Mouse (Mus musculus) stomach, adult 2 months (tissue): Measurements from ENCODE around the gene Srrd. TPM values are rescaled to one million over a fixed set of nuclear protein-coding genes. Genes with fewer than 3 reads are reported as not detected.

Source experiments
- polyA plus RNA-seq: library from polyadenylated mRNA; depleted of rRNA; stranded (reverse); fragments of >200 nt; gene quantifications from 2 replicates; pipeline ENCODE4 v1.2.3, GENCODE M21; 2012; rRNA removed

Srrd gene
- polyA plus RNA-seq = 17.3 and 20.5 TPM in 2 replicates

DNA sequence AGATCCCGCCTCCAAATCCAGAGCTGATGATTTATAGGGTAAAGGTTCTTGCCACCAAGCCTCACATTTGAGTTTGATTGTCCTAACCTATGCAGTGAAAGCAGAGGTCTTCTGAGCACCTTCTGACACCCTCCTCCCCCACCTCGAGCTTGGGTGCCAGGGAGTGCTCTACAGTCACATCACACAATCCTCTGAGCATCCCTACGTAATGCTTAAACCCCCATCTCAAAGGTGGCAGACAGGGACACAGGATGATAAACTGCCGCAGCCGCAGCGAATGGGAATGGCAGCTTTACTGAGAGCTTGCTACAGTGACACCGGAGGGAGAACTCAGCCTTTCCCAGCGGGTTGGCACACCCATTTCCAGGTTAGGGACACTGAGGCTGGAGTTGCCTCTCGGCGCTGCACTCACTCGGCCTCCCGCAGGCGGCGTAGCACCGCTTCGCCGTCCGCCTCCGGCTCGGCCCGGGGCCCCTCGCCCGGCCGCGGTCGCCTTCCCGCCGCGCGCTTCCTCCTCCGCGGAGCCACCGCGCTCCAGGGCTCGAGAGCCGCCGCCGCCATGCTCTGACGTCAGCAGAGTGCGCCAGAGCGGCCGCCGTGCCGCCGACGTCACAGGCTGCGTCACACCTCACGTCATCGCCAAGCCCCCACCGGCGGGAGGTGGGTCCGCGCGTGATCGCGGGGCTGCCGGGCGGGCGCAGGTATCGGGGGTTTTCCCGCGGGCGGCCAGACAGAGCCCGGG, at the start of gene Srrd, which contains the start of gene Hps4:
TSS of gene Srrd (minus strand) at position 578 of the 742 bp plus-strand sequence.
TSS of gene Hps4 (plus strand) at position 621 of the 742 bp plus-strand sequence.

DNA sequence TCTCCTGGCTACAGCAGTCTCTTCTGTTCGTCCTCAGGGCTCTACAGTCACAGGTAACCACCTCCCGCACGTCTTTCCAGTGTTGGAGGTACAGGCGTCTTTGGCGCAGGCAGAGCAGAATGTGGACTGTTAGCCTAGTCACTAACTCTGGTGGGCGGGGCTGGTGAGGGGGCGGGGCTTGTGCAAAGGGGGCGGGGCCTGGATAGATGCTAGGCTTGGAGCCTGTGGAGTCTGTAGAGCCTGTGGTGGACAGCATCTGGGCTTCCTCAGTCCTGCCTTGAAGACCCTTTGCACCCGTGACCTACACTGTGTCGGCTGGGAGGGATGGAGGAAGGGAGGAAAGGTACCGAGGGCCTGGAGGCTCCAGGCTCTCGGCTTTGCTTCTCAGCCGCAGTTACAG, 13.1 kb upstream of the Srrd start, which contains the start of gene Gm6583:
TSS of gene Gm6583 (minus strand) at position 124 of the 400 bp plus-strand sequence.

DNA sequence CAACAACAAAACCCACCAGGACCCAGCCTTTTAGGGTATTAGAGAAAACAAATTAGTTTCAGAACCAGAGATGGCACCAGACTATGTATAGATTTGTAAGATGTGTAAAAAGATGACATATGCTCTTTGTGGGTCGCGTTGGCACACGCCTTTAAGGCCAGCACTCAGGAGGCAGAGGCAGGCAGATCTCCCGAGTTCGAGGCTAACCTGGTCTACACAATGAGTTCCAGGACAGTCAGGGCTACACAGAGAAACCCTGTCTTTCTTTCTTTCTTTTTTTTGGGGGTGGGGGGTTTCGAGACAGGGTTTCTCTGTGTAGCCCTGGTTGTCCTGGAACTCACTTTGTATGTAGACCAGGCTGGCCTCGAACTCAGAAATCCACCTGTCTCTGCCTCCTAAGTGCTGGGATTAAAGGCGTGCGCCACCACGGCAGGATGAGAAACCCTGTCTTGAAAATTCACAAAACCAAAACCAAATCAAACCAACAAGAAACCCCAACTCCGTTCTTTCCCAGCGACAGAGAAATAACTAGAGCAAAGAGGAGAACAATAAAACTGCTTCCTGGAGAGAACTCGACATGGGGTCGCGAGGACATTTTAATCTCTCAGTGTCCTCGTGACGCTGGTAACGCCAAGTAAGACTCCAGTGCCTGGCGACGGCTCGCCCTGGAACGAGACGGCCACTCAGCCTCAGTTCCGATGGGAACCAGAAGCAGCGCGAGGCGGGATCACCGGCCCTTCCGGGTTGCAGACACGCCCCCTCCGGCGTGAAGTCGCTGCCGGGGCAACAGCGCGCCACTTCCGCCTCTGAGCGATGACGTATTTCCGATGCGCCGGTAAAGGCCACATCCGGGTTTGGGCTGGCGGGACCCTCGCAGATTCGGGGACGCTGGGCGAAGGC, 17.0 kb downstream of the Srrd start, which contains the start of gene Tfip11:
TSS of gene Tfip11 (plus strand) at position 813 of the 900 bp plus-strand sequence.

Other genes starting within 250 kb of the Srrd start
- gene Cryba4, start 90.5 kb downstream of the Srrd start, polyA plus RNA-seq = 0.14 and 0.41 TPM in 2 replicates
- gene Crybb1, start 87.2 kb downstream of the Srrd start, polyA plus RNA-seq = 0.23 TPM in 1 of 2 replicates, not detected in the other
- 13.9 and 20.8 TPM in 2 replicates for gene Tpst2, start 66.3 kb downstream of the Srrd start, polyA plus RNA-seq
- 13.6 and 14.5 TPM in 2 replicates for gene Tfip11, start 16.7 kb downstream of the Srrd start, polyA plus RNA-seq
- gene Hps4, start within 50 bp of the Srrd start, polyA plus RNA-seq = 21.6 and 30.6 TPM in 2 replicates
- not detected in 2 replicates for gene Gm6583, start 13.0 kb upstream of the Srrd start, polyA plus RNA-seq
- gene Asphd2, start 51.8 kb upstream of the Srrd start, polyA plus RNA-seq = 1.3 and 1.4 TPM in 2 replicates
- gene Gm6588, start 106.4 kb upstream of the Srrd start, polyA plus RNA-seq = not detected in 2 replicates
- 0.28 and 0.30 TPM in 2 replicates for gene Sez6l, start 234.1 kb upstream of the Srrd start, polyA plus RNA-seq